Mouse (Mus musculus) left cerebral cortex, postnatal 36 days (tissue): ENCODE data around the gene Cln3. TPM values are rescaled to one million over a fixed set of nuclear protein-coding genes. Genes with fewer than 3 reads are reported as not detected.

Experiments used
- DNase-seq, 2 experiments: peaks; one replicate each; pipeline ENCODE4 v3.0.0; 2021 to 2022; ENCODE audit warnings: low spot score in 2 of 2, mixed read lengths in 1 of 2
- intact Hi-C: fragments of 180-260 bp; cut with DNase I; formaldehyde crosslinking; loops from one replicate; pipeline ENCODE4 v1.15.1; 2025
- total RNA-seq, 2 experiments: library from RNA; stranded (reverse); gene quantifications; 2 replicates each; pipeline ENCODE4 v1.2.3; 2021

The Cln3 gene
- total RNA-seq, 2 experiments from 2014 or later, result 27.4 to 35.8 TPM

GRCm38 (mm10) chr7:126596414-126596813 lies 10.8 kb upstream of the Cln3 start:
- no peak for DNase-seq
- intact Hi-C loops, result no loop called here

- DNase-seq, result no peak
- intact Hi-C loops, result no loop called here
Measured at GRCm38 (mm10) chr7:126595890-126596289, 10.3 kb upstream of the Cln3 start.

- intact Hi-C loops, result no loop called here
- DNase-seq, result no peak
Measured at GRCm38 (mm10) chr7:126594862-126595561, 9.4 kb upstream of the Cln3 start, which contains the start of gene Il27. Il27 (minus strand) TSS chr7:126594941.

- intact Hi-C loops, result loop anchor here (2.0 kb wide), 1 partner anchor 49 kb away; no protein-coding TSS in a partner anchor
- no peak for DNase-seq
Measured at GRCm38 (mm10) chr7:126587779-126588178, 2.2 kb upstream of the Cln3 start.

- DNase-seq, result no peak
- intact Hi-C loops, result loop anchor here (2.0 kb wide), 1 partner anchor 50 kb away; no protein-coding TSS in a partner anchor
Measured at GRCm38 (mm10) chr7:126586839-126587238, 1.2 kb upstream of the Cln3 start.

GRCm38 (mm10) chr7:126584506-126584977 lies 1.1 kb downstream of the Cln3 start, which contains the start of gene Apobr:
Apobr (plus strand) TSS chr7:126584942.
- intact Hi-C loops, result loop anchor here (5.0 kb wide), 1 partner anchor 113 kb away; the partner anchor contains the start of genes Bola2 and Slx1b
- DNase-seq, result no peak

GRCm38 (mm10) chr7:126583761-126584160 lies 1.9 kb downstream of the Cln3 start:
- no peak for DNase-seq
- intact Hi-C loops, result loop anchor here (5.0 kb wide), 1 partner anchor 114 kb away; the partner anchor contains the start of genes Bola2 and Slx1b

- intact Hi-C loops, result loop anchor here (5.0 kb wide), 1 partner anchor 114 kb away; the partner anchor contains the start of genes Bola2 and Slx1b
Measured at GRCm38 (mm10) chr7:126583251-126583709, 2.3 kb downstream of the Cln3 start.

GRCm38 (mm10) chr7:126582759-126583158 lies 2.9 kb downstream of the Cln3 start:
- DNase-seq, result peak in 1 of 2 experiments; percentile 37
- intact Hi-C loops, result loop anchor here (5.0 kb wide), 1 partner anchor 115 kb away; the partner anchor contains the start of genes Bola2 and Slx1b

More at GRCm38 (mm10) chr7:126583251-126583709, 2.3 kb downstream of the Cln3 start:
- DNase-seq, result peak; percentile 84 to 88

GRCm38 (mm10) chr7:126581661-126582060 lies 4.0 kb downstream of the Cln3 start:
- intact Hi-C loops, result loop anchor here (5.0 kb wide), 1 partner anchor 116 kb away; the partner anchor contains the start of genes Bola2 and Slx1b
- DNase-seq, result no peak

GRCm38 (mm10) chr7:126579172-126579571 lies 6.4 kb downstream of the Cln3 start:
- no peak for DNase-seq
- intact Hi-C loops, result no loop called here

GRCm38 (mm10) chr7:126576946-126577345 lies 8.7 kb downstream of the Cln3 start:
- no peak for DNase-seq
- intact Hi-C loops, result no loop called here

- peak; percentile 87 to 88 for DNase-seq
- intact Hi-C loops, result loop anchor here (5.0 kb wide), 1 partner anchor 79 kb away; the partner anchor contains the start of gene Tufm
Measured at GRCm38 (mm10) chr7:126566094-126566765, 19.4 kb downstream of the Cln3 start, which contains the start of gene Eif3c. Eif3c (minus strand) TSS chr7:126566411.

GRCm38 (mm10) chr7:126565693-126566092 lies 19.9 kb downstream of the Cln3 start:
- DNase-seq, result no peak
- intact Hi-C loops, result loop anchor here (5.0 kb wide), 1 partner anchor 78 kb away; the partner anchor contains the start of gene Tufm

- intact Hi-C loops, result no loop called here
- DNase-seq, result no peak
Measured at GRCm38 (mm10) chr7:126556635-126557034, 29.0 kb downstream of the Cln3 start.

- no peak for DNase-seq
- intact Hi-C loops, result no loop called here
Measured at GRCm38 (mm10) chr7:126554796-126555195, 30.8 kb downstream of the Cln3 start.

GRCm38 (mm10) chr7:126545631-126546030 lies 40.0 kb downstream of the Cln3 start:
- intact Hi-C loops, result no loop called here
- DNase-seq, result no peak

- intact Hi-C loops, result no loop called here
- DNase-seq, result no peak
Measured at GRCm38 (mm10) chr7:126541661-126542060, 44.0 kb downstream of the Cln3 start.

GRCm38 (mm10) chr7:126537820-126538585 lies 47.6 kb downstream of the Cln3 start:
- intact Hi-C loops, result no loop called here
- DNase-seq, result no peak
